Mouse (Mus musculus): ENCODE results near the gene Afmid.
"Not testable (repeated sequence)": the region's sequence is repeated elsewhere in the genome, so short reads cannot be mapped to it uniquely, and the experiment has no call there.

Afmid gene

GRCm38 (mm10) chr11:117825333-117826101, at the start of gene Afmid, which contains the start of gene Tk1:
Afmid (plus strand) TSS chr11:117825924.
Tk1 (minus strand) TSS chr11:117826092.
- DNase-seq (ENCODE audit: low read depth, low spot score) = peak; percentile 91

GRCm38 (mm10) chr11:117776085-117776792, 49.5 kb upstream of the Afmid start:
- DNase-seq (ENCODE audit: low read depth, low spot score) = no peak

- DNase-seq (ENCODE audit: low read depth, low spot score) = no peak
These were observed 48.6 kb upstream of the Afmid start for GRCm38 (mm10) chr11:117777111-117777510.

- DNase-seq (ENCODE audit: low read depth, low spot score) = no peak
These were observed 47.7 kb upstream of the Afmid start for GRCm38 (mm10) chr11:117778031-117778430.

GRCm38 (mm10) chr11:117778851-117779433, 46.8 kb upstream of the Afmid start:
- DNase-seq (ENCODE audit: low read depth, low spot score) = no peak

GRCm38 (mm10) chr11:117779434-117780198, 46.1 kb upstream of the Afmid start:
- no peak for DNase-seq (ENCODE audit: low read depth, low spot score)

GRCm38 (mm10) chr11:117780199-117780515, 45.6 kb upstream of the Afmid start:
- no peak for DNase-seq (ENCODE audit: low read depth, low spot score)

- peak; percentile 86 for DNase-seq (ENCODE audit: low read depth, low spot score)
These were observed 45.1 kb upstream of the Afmid start for GRCm38 (mm10) chr11:117780582-117781111.

GRCm38 (mm10) chr11:117781199-117781821, 44.4 kb upstream of the Afmid start:
- DNase-seq (ENCODE audit: low read depth, low spot score) = no peak

GRCm38 (mm10) chr11:117781993-117782704, 43.6 kb upstream of the Afmid start, which contains the start of the genes Tmc8 and Tmc6:
Tmc8 (plus strand) TSS chr11:117782076.
Tmc6 (minus strand) TSS chr11:117782198.
- no peak for DNase-seq (ENCODE audit: low read depth, low spot score)

- no peak for DNase-seq (ENCODE audit: low read depth, low spot score)
These were observed 43.1 kb upstream of the Afmid start for GRCm38 (mm10) chr11:117782705-117783034.

GRCm38 (mm10) chr11:117783089-117783488, 42.6 kb upstream of the Afmid start:
- DNase-seq (ENCODE audit: low read depth, low spot score) = no peak

GRCm38 (mm10) chr11:117783683-117784309, 41.9 kb upstream of the Afmid start:
- DNase-seq (ENCODE audit: low read depth, low spot score) = no peak

GRCm38 (mm10) chr11:117786294-117786693, 39.4 kb upstream of the Afmid start:
- peak; percentile 79 for DNase-seq (ENCODE audit: low read depth, low spot score)

GRCm38 (mm10) chr11:117788481-117788880, 37.2 kb upstream of the Afmid start:
- DNase-seq (ENCODE audit: low read depth, low spot score) = not testable (repeated sequence)

GRCm38 (mm10) chr11:117790286-117790685, 35.4 kb upstream of the Afmid start:
- DNase-seq (ENCODE audit: low read depth, low spot score) = no peak

GRCm38 (mm10) chr11:117790703-117791440, 34.9 kb upstream of the Afmid start:
- DNase-seq (ENCODE audit: low read depth, low spot score) = no peak

GRCm38 (mm10) chr11:117791441-117791761, 34.3 kb upstream of the Afmid start:
- no peak for DNase-seq (ENCODE audit: low read depth, low spot score)

GRCm38 (mm10) chr11:117792281-117792888, 33.3 kb upstream of the Afmid start:
- DNase-seq (ENCODE audit: low read depth, low spot score) = peak; percentile 89

Data from WW6 (cell line).